Mouse (Mus musculus): ENCODE data around the gene Ppp1r1b.

Ppp1r1b gene

DNA sequence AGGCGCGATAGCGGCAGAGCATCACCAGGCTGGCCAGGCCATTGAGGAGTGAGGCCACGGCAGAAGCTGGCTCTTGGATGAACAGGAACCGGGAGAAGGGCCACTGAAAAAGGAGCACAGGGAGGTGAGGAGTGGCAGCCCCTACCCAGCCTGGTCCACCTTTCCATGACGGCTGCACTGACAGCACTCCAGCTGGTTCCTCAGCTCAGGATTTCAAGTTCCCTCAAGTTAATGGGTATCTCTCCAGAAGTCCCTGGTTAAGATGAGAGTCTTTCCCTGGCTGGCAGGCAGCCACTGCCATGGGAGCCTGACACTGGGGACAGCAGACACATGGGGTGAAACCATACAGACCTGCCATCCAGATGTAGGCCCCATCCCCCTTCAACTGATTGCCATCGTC is 49.7 kb downstream of the Ppp1r1b start:
- no peak for DNase-seq

DNA sequence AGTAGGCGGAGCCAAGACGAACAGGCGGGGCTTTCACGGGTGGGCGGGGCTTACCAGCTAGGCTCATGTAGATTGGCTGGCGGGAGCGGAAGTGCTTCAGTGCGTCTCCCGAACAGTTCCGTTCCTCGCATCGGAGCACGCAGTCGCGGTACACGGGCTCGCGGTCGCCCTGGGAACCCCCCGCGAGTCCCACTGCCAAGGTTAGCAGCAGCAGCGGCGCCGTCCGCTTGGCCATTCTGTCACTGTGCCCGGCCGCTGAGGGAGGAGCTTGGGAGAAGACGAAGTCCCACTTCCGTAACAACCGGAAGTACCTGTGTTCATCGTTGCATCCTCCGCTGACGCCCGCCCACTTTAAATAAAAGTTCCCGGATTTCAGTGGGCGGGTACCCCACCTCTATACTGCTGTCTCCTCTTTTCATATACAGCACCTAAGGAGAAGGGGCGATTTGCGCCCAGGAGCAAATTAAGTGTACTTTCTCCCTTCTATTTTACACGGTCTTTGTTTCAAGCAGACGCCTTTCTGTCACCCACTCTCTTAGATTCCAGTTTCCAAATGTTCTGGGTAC is 52.0 kb downstream of the Ppp1r1b start, which contains the start of gene Pgap3:
Gene Pgap3, minus strand, starts transcription at position 330 of the 566 bp plus-strand sequence.
- peak; percentile 95 for DNase-seq

DNA sequence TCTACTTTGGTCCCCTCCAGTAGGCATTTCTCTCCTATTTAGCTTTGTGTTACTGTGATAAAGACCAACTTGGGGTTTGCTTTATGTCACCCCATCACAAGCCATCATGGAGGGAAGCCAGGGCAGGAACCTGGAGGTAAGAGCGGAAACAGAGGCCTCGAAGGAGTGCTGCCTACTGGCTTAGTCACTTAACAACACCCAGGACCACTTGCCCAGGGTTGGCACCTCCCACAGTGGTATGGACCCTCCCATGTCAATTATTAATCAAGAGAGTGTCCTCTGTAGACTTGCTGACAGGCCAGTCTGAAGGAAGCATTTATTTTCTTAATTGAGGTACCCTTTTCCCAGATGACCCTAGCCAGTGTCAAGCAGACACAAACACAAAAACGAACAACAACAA is 52.6 kb downstream of the Ppp1r1b start:
- DNase-seq: peak; percentile 64

- DNase-seq: peak; percentile 48
Measured at GRCm38 (mm10) chr11:98406621-98407020, 58.4 kb downstream of the Ppp1r1b start.

All from kidney, postnatal 10 days (tissue).